Mouse (Mus musculus): ENCODE results near the gene Ccser1.

The Ccser1 gene

DNA sequence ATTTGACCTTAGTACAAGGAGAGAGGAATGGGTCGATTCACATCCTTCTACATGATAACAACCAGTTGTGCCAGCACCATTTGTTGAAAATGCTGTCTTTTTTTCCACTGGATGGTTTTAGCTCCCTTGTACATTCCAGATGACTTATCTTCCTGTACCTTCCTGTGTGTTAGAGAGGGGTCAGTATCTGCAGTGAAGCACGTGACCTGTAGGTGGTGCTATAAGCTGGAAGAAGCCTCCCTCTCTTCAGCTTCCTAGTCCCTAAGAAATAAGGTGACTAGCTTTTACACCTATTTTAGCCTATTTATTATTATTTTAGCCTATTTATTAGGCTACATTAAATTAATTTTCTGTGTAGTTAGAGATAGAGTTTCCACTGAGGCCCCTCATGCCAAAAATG, 506.9 kb downstream of the Ccser1 start:
- DNase-seq (ENCODE audit: low read depth, low spot score): no peak

- DNase-seq (ENCODE audit: low read depth, low spot score): no peak
These were observed 522.9 kb downstream of the Ccser1 start for GRCm38 (mm10) chr6:61703003-61703402.

- no peak for DNase-seq (ENCODE audit: low read depth, low spot score)
These were observed 541.1 kb downstream of the Ccser1 start for GRCm38 (mm10) chr6:61721220-61721619.

DNA sequence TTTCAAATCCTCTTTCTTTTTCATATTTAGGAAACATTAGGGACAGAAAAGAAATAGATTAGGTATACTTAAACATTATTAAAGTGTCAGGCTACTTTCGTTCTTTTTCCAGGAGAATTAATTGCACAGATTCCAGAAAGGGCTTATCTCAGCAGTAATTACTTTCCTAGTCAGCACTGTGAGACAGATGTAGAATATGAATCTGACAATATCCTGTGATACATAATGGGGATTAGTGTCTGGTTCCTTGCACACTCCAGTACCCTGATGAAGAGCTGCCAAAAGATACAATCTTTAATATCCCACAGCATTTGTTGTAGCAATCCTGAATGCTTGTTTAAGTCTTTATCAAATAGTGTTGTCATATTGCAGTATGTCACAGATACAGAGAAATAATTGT, 548.9 kb downstream of the Ccser1 start:
- DNase-seq (ENCODE audit: low read depth, low spot score): no peak

GRCm38 (mm10) chr6:61730088-61730880, 550.2 kb downstream of the Ccser1 start:
- no peak for DNase-seq (ENCODE audit: low read depth, low spot score)

- DNase-seq (ENCODE audit: low read depth, low spot score): no peak
These were observed 566.2 kb downstream of the Ccser1 start for GRCm38 (mm10) chr6:61746346-61746745.

DNA sequence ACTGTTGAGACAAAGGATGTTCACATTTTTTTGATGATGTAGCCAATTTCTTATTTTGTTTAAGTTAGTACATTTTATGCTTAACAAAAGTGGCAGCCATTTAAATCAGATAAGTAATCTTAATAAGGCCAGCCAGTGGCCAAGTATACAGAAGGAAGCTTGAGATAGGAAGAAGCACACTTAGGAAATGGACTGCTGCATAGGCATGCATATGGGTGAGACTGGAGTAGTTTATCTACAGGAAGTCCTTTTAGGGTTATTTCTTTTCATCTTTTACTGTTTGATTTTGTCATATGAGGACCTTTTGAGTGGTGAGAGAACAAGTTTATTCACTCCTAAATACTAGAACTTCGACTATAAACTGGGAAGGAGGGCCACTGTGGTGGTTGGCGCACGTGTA, 582.0 kb downstream of the Ccser1 start:
- no peak for DNase-seq (ENCODE audit: low read depth, low spot score)

DNA sequence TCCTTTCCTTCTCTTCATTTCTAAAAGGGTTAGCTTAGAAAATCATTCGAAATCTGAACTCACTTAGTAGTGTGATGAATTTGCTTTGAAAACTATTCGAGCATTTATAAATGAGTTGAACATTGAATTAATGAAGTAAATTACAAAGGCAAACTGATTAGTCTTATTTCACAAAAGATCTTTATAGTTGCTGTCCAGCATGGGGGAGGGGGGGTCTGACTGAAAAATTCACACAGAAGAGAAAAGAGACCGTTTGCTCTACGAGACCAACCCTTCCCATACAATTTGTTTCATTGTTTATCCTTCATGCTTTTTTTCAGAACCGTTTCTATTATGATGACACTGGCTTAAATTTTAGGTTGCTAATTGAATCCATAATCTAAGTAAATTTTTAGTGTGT, 583.3 kb downstream of the Ccser1 start:
- no peak for DNase-seq (ENCODE audit: low read depth, low spot score)

GRCm38 (mm10) chr6:61765801-61766200, 585.7 kb downstream of the Ccser1 start:
- DNase-seq (ENCODE audit: low read depth, low spot score): no peak

GRCm38 (mm10) chr6:61767151-61767550, 587.0 kb downstream of the Ccser1 start:
- no peak for DNase-seq (ENCODE audit: low read depth, low spot score)

- no peak for DNase-seq (ENCODE audit: low read depth, low spot score)
These were observed 606.6 kb downstream of the Ccser1 start for GRCm38 (mm10) chr6:61786706-61787105.

DNA sequence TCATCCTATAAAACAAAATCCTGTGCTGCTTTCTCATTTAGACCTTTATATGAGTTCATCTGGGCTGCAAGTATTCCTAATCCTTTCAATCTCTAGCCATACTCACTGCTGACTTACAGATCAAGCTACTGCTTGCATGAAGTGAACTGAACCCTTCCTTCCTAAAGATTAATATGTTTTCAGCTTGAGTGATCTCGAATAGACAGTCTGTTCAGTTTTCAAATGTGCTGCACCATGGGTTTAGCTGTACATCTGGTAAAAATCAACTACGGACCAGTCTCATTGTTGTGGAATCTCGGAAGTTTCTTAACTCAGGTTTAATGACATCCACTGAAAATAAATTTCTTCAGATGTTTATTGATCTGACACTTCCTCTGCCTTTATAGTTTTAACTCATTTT, 620.8 kb downstream of the Ccser1 start:
- no peak for DNase-seq (ENCODE audit: low read depth, low spot score)

DNA sequence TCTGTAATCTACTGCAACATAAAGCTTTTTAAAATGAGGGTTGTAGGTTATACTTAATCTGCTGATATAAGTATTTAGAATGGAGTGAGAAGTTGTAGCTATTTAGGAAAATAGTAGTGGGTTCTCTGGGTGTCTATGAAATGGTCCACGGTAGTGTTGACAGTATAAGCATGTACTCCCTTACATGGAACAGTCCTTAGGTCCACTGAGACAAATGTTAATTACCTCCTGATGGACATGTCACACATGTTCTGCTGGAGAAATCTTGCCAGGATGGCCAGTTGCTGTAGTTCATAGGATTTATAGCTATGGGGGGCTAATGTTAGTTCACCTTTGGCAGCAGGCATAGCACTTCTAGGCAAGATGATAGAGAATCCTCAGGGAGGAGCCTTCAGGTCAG, 625.4 kb downstream of the Ccser1 start:
- DNase-seq (ENCODE audit: low read depth, low spot score): no peak

DNA sequence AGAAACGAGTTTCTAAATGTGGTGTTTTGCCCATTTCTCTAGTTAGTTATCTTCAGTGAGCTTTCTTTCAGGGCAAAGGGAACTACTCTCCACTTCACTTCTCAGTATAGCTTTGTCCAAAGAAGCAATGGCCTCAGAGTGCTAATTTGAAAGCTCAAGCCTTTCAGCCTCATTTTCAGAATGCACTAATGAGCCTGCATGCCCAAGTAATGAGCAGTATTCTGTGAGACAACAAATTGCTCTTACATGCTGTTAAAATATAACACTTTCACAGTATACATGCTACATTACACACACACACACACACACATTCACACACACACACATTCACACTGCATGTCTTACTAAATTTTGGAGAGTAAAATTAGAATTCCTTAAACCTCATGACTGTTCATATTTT, 637.6 kb downstream of the Ccser1 start:
- no peak for DNase-seq (ENCODE audit: low read depth, low spot score)

GRCm38 (mm10) chr6:61876302-61876701, 696.2 kb downstream of the Ccser1 start:
- no peak for DNase-seq (ENCODE audit: low read depth, low spot score)

DNA sequence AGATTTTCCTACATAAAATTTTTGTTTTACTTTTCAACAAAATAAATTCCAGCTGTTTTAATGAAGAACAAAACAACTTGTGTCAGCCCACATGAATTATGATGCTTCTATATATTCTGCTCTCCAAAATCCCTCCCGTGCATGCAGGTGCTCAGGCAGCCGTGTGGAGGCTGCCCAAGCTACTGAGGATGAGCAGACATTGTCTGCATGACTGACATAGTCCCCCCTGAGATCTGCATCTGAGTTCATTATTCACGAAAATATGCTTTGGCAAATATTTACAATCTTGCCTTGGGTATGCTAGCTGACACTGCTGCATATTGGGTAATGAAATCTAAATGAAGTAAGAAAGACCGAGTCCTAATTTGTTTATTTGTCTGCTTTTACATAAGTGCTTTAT, 718.1 kb downstream of the Ccser1 start:
- DNase-seq (ENCODE audit: low read depth, low spot score): no peak

DNA sequence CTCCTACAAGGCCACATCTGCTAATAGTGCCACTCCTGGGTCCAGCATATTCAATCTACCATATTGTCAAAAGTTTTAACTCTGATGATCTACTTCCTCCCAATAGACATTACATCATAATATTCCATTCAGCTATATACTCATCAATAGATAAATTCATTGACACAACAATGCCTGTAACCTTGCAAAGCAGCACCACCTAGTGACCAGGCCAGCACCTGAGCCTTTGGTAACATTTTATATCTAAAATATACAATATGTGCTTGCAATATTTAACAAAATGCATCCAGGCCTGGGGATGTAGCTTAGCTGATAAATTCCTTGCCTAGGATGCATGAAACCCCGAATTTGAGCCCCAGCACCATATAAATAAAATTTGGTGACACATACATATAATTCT, 722.6 kb downstream of the Ccser1 start:
- DNase-seq (ENCODE audit: low read depth, low spot score): no peak

GRCm38 (mm10) chr6:61912896-61913295, 732.8 kb downstream of the Ccser1 start:
- DNase-seq (ENCODE audit: low read depth, low spot score): no peak

DNA sequence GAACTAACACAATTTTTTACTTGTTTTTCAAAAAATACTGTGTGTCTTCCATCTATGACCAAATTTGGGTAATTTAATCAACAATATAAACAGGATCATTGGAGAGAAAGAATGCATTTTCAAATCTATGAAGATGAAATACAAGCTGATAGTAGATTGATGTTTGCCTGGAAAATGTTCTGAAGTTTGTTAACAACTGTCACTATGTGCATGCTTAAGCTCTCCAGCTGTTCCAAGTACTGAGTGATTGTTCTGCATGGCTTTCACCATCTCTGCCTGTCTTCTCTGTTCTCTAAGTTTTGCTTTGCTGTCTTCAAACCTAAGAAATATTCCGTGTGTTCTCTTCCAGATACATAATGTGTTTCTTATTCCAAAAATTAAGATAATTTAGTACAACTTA, 751.5 kb downstream of the Ccser1 start:
- no peak for DNase-seq (ENCODE audit: low read depth, low spot score)

DNA sequence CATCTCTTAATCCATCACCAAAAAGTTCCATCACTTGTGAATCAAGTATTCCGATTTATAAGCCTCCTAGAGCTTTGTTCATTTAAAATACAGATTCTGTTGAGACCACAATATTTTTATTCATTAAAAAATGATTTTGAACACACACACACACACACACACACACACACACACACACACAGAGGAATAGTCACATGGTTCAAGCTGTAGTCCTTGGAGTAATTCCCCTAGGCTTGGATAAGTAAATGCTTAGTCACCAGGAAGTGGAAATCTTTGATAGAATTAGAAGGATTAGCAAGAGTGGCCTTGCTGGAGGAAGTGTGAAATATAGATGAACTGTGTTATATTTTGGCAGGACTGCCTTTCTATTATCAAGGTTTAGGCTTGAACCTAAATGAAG, 756.5 kb downstream of the Ccser1 start:
- no peak for DNase-seq (ENCODE audit: low read depth, low spot score)

- DNase-seq (ENCODE audit: low read depth, low spot score): no peak
These were observed 759.1 kb downstream of the Ccser1 start for GRCm38 (mm10) chr6:61939236-61939635.

GRCm38 (mm10) chr6:61953703-61954102, 773.6 kb downstream of the Ccser1 start:
- DNase-seq (ENCODE audit: low read depth, low spot score): no peak

GRCm38 (mm10) chr6:61976878-61977277, 796.8 kb downstream of the Ccser1 start:
- DNase-seq (ENCODE audit: low read depth, low spot score): no peak

DNA sequence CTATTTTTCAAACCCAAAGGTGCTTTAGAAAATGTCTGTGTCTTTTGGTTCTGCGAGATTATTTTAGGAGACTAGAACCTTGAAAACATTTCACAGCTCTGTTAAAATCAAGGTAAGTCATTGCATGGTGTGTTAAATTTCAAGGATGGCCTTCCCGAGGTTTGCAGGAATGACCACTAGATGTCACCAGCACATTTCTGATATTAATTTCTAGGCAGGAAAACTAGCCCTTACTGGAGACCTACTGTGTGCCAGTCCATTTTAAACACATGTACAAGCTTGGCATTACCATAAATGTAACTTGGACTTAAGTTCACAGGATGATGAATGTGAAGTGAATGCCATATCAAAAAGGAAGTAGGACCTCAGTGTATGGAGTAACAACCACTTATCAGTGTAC, 798.3 kb downstream of the Ccser1 start:
- no peak for DNase-seq (ENCODE audit: low read depth, low spot score)

All from c-Kit-negative CD71-positive TER-119-positive erythroid progenitor cells, embryonic 14.5 days (primary cell).